In the genomic region with DNA sequence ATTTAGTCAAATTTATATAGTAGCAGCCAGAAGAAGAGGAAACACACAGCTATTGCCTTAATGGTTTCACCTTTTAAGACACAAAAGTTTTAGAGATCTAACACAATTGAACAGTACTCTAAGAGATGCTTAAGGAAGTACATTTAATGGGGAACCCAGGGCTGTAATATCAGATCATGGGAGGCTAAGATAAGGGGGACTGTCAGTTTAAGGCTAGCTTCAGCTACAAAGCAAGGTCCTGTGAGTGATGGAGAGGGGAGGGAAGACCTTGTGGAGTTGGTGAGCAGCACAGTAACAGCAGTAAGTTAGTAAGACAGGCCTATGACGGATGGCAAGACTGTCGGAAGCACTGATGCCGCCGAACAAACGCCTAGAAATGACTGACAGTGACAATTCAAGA, we compare ENCODE assay signal across 25 mouse cellular contexts.
DNase-seq lines count a peak whose midpoint lies in the region; ATAC-seq and TF ChIP-seq lines count a peak whose summit lies in the region.
"Had no signal": no experiment of that assay in that cellular context is flagged by ENCODE, and none has a peak within 500 bp of the region (broad histone marks: within the 10 kb centered on the region; RNA-seq: fewer than 3 reads in every experiment).

No protein-coding gene starts in this region.

- 0 out of 2 replicates have a peak, but pooled peaks have one; percentile 33 for TF ChIP-seq EP300 in liver, embryonic 14.5 days (IDR thresholded peaks at IDR 0.05; ENCODE audit: low read depth)

- H3K9ac ChIP-seq in liver, embryonic 14.5 days (replicated peaks), result no peak overlapping the region
- H3K9ac ChIP-seq in liver, embryonic 11.5 days (ENCODE audit: low read depth, low read length), result no peak overlapping the region
- H3K9ac ChIP-seq in liver, embryonic 16.5 days (ENCODE audit: low read depth, low read length), result no peak overlapping the region
- no peak overlapping the region for H3K9ac ChIP-seq in forebrain, embryonic 11.5 days (ENCODE audit: low read length)
- H3K9ac ChIP-seq: forebrain, postnatal 0 days; heart, embryonic 12.5 days; heart, embryonic 15.5 days; hindbrain, embryonic 14.5 days had no signal

- no peaks in the 10 kb centered on the region for H3K27me3 ChIP-seq in liver, embryonic 14.5 days (ENCODE audit: control insufficient read depth, insufficient read depth, low read length)
- no peaks in the 10 kb centered on the region for H3K27me3 ChIP-seq in liver, embryonic 11.5 days (replicated peaks; ENCODE audit: control insufficient read depth, insufficient read depth, low read length)
- no peaks in the 10 kb centered on the region for H3K27me3 ChIP-seq in liver, embryonic 16.5 days (ENCODE audit: control insufficient read depth, insufficient read depth, low read depth, low read length)
- H3K27me3 ChIP-seq in forebrain, embryonic 11.5 days (ENCODE audit: control insufficient read depth, insufficient read depth, low read length), result no peaks in the 10 kb centered on the region
- H3K27me3 ChIP-seq: heart, embryonic 12.5 days; heart, embryonic 15.5 days had no signal

- peak overlapping the region; percentile 19; the same call in 1 of the 2 replicates for H3K27ac ChIP-seq in liver, embryonic 14.5 days
- no peak overlapping the region for H3K27ac ChIP-seq in liver, embryonic 11.5 days (ENCODE audit: low read depth, low read length)
- H3K27ac ChIP-seq in liver, embryonic 16.5 days (ENCODE audit: low read length), result no peak overlapping the region
- no peak overlapping the region for H3K27ac ChIP-seq in forebrain, embryonic 11.5 days (ENCODE audit: low read depth, low read length)
- H3K27ac ChIP-seq: forebrain, embryonic 10.5 days; gastrocnemius, adult 2 months; heart, embryonic 15.5 days; hindbrain, embryonic 14.5 days; hindbrain, postnatal 0 days had no signal

- no peak overlapping the region for H3K4me2 ChIP-seq in liver, embryonic 14.5 days (ENCODE audit: low read depth)
- no peak overlapping the region for H3K4me2 ChIP-seq in liver, embryonic 11.5 days
- H3K4me2 ChIP-seq in liver, embryonic 16.5 days (ENCODE audit: low read depth, low read length), result no peak overlapping the region
- H3K4me2 ChIP-seq in forebrain, embryonic 11.5 days (ENCODE audit: low read depth, low read length, severe bottlenecking), result no peak overlapping the region
- H3K4me2 ChIP-seq: heart, embryonic 12.5 days; heart, embryonic 15.5 days; hindbrain, embryonic 14.5 days had no signal

- 85% methylated on average over 5 of the region's 5 CpGs for WGBS in liver, embryonic 14.5 days (ENCODE audit: insufficient replicate concordance)
- WGBS in liver, embryonic 11.5 days, result 95% methylated on average over 5 of the region's 5 CpGs
- 69% methylated on average over 5 of the region's 5 CpGs for WGBS in liver, embryonic 16.5 days (ENCODE audit: insufficient replicate concordance)
- 96% methylated on average over 5 of the region's 5 CpGs for WGBS in forebrain, embryonic 11.5 days

- no peak for ATAC-seq in liver, embryonic 14.5 days (ENCODE audit: insufficient read depth)
- ATAC-seq in liver, embryonic 11.5 days (replicated peaks; ENCODE audit: low FRiP score), result no peak; the same call in 1 of the 2 replicates
- peak; percentile 51; the same call in 1 of the 2 replicates for ATAC-seq in liver, embryonic 16.5 days (ENCODE audit: low read depth)
- ATAC-seq in forebrain, embryonic 11.5 days (replicated peaks; ENCODE audit: low FRiP score), result no peak
- ATAC-seq: activated CD4-positive, CD25-positive, alpha-beta regulatory T cell, adult 4 months; forebrain, embryonic 14.5 days; forebrain, postnatal 0 days; hindbrain, postnatal 0 days had no signal

- peak; percentile 8 for DNase-seq in heart, adult 11 months
- no peak for DNase-seq in heart, postnatal 4 days
- no peak for DNase-seq in liver, embryonic 14.5 days (ENCODE audit: low read depth in 3 of 3, low spot score in 3 of 3)
- no peak for DNase-seq in liver, embryonic 11.5 days (ENCODE audit: low spot score)
- DNase-seq in forebrain, embryonic 11.5 days (ENCODE audit: low spot score), result no peak
- DNase-seq in c-Kit-positive CD71-positive TER-119-positive erythroid progenitor cells, embryonic 14.5 days (ENCODE audit: low spot score), result no peak
- DNase-seq: adrenal gland, adult 8-10 months; adrenal gland, postnatal 25 days; cerebellum, adult 18-20 months; cerebellum, adult 9-10 months; cerebellum, postnatal 14 days; forebrain, postnatal 0 days; gastrocnemius, adult 2 months; gastrocnemius, postnatal 14 days; heart, adult 18-20 months; heart, postnatal 10 days; heart, postnatal 36 days had no signal

- peaks cover 20 to 24% of the 10 kb centered on the region in 2 experiments for H3K4me1 ChIP-seq in liver, embryonic 14.5 days (replicated peaks; ENCODE audit: control insufficient read depth in 2 of 2, insufficient read depth in 2 of 2, low read length in 1 of 2)
- H3K4me1 ChIP-seq in liver, embryonic 11.5 days (replicated peaks; ENCODE audit: control insufficient read depth, insufficient read depth, low read length), result peaks cover 20% of the 10 kb centered on the region
- H3K4me1 ChIP-seq in liver, embryonic 16.5 days (ENCODE audit: control insufficient read depth, low read depth, low read length), result peaks cover 14% of the 10 kb centered on the region
- no peaks in the 10 kb centered on the region for H3K4me1 ChIP-seq in forebrain, embryonic 11.5 days (replicated peaks; ENCODE audit: control insufficient read depth, insufficient read depth, low read length)
- H3K4me1 ChIP-seq: forebrain, embryonic 10.5 days; heart, embryonic 12.5 days; heart, embryonic 15.5 days had no signal

- H3K36me3 ChIP-seq in liver, embryonic 14.5 days (replicated peaks; ENCODE audit: control insufficient read depth, insufficient read depth, low read depth), result peaks cover 8% of the 10 kb centered on the region
- peaks cover 19% of the 10 kb centered on the region for H3K36me3 ChIP-seq in liver, embryonic 11.5 days (ENCODE audit: control insufficient read depth, insufficient read depth, low read length)
- peaks cover 6% of the 10 kb centered on the region for H3K36me3 ChIP-seq in liver, embryonic 16.5 days (ENCODE audit: control insufficient read depth, insufficient read depth)
- peaks cover 4% of the 10 kb centered on the region; the same call in 1 of the 2 replicates for H3K36me3 ChIP-seq in forebrain, embryonic 11.5 days (ENCODE audit: control insufficient read depth, insufficient read depth, low read length)

- H3K9me3 ChIP-seq in liver, embryonic 14.5 days (ENCODE audit: control insufficient read depth, low read length), result no peaks in the 10 kb centered on the region
- no peaks in the 10 kb centered on the region for H3K9me3 ChIP-seq in liver, embryonic 11.5 days (ENCODE audit: control insufficient read depth, low read length)
- no peaks in the 10 kb centered on the region for H3K9me3 ChIP-seq in liver, embryonic 16.5 days (replicated peaks; ENCODE audit: control insufficient read depth, low read length)
- H3K9me3 ChIP-seq in forebrain, embryonic 11.5 days (ENCODE audit: control insufficient read depth, low read length), result no peaks in the 10 kb centered on the region
- H3K9me3 ChIP-seq: forebrain, embryonic 10.5 days; heart, embryonic 12.5 days; heart, embryonic 15.5 days had no signal

- no peak for TF ChIP-seq CTCF in liver, embryonic 14.5 days (IDR thresholded peaks at IDR 0.05; ENCODE audit: low read depth)

- no peak overlapping the region for H3K4me3 ChIP-seq in liver, embryonic 14.5 days (ENCODE audit: insufficient read depth in 1 of 2, low read depth in 2 of 2, low read length in 2 of 2)
- no peak overlapping the region for H3K4me3 ChIP-seq in liver, embryonic 11.5 days (ENCODE audit: low read depth, low read length)
- no peak overlapping the region for H3K4me3 ChIP-seq in liver, embryonic 16.5 days (ENCODE audit: low read depth, low read length)
- no peak overlapping the region for H3K4me3 ChIP-seq in forebrain, embryonic 11.5 days (ENCODE audit: low read depth, low read length)
- H3K4me3 ChIP-seq: forebrain, embryonic 10.5 days; gastrocnemius, adult 2 months; heart, embryonic 12.5 days; heart, embryonic 15.5 days had no signal
